Mouse (Mus musculus): ENCODE data around the gene Senp6. TPM values are rescaled to one million over a fixed set of nuclear protein-coding genes. Genes with fewer than 3 reads are reported as not detected.

Senp6 gene
- polyA plus RNA-seq, 1 experiment, result 128 TPM

DNA sequence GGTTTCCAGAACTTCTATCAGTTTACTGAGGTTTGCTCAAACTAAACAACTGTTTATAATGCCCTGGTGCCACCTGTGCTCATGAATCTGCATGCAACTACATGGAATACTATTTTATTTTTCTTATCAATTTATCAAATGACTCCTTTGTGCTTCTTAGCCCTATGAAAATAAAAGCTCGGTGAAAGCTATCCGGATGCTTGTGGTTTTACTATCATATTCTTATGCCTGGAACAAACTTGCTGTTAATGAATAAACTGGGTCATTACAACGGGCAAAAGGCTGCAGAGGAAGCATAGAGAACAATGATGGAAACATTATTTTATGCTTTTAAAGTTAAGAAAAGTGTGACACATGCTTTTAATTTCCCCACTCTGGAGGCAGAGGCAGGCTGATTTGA lies 3.3 kb downstream of the Senp6 start:
- TF ChIP-seq CTCF (IDR thresholded peaks at IDR 0.05; ENCODE audit: low read depth, low read length) (no peak), EP300 (IDR thresholded peaks at IDR 0.05; ENCODE audit: insufficient read depth, low read depth, low read length) (no peak), POLR2A (IDR thresholded peaks at IDR 0.05; ENCODE audit: insufficient read depth, low read length) (no peak)
- no peaks in the 10 kb centered on the region for H3K27me3 ChIP-seq (ENCODE audit: control insufficient read depth, insufficient read depth, low read length, poor library complexity, severe bottlenecking)
- peaks cover 9% of the 10 kb centered on the region for H3K9me3 ChIP-seq (replicated peaks; ENCODE audit: control insufficient read depth, insufficient read depth, low read length, poor library complexity, severe bottlenecking)
- H3K9ac ChIP-seq (ENCODE audit: low read depth, poor library complexity, severe bottlenecking), result no peak overlapping the region
- no peaks in the 10 kb centered on the region for H3K36me3 ChIP-seq (ENCODE audit: control insufficient read depth, insufficient read depth, low read length, poor library complexity, severe bottlenecking)
- H3K27ac ChIP-seq (ENCODE audit: insufficient read depth, low read length), result no peak overlapping the region
- no peak overlapping the region for H3K4me3 ChIP-seq (ENCODE audit: low read depth, low read length)
- no peaks in the 10 kb centered on the region for H3K4me1 ChIP-seq (ENCODE audit: control insufficient read depth, insufficient read depth, low read length)

GRCm38 (mm10) chr9:80071616-80072015 lies 4.9 kb downstream of the Senp6 start:
- H3K4me1 ChIP-seq (ENCODE audit: control insufficient read depth, insufficient read depth, low read length), result no peaks in the 10 kb centered on the region
- H3K4me3 ChIP-seq (ENCODE audit: low read depth, low read length), result no peak overlapping the region
- H3K9ac ChIP-seq (ENCODE audit: low read depth, poor library complexity, severe bottlenecking), result no peak overlapping the region
- no peaks in the 10 kb centered on the region for H3K9me3 ChIP-seq (replicated peaks; ENCODE audit: control insufficient read depth, insufficient read depth, low read length, poor library complexity, severe bottlenecking)
- H3K36me3 ChIP-seq (ENCODE audit: control insufficient read depth, insufficient read depth, low read length, poor library complexity, severe bottlenecking), result no peaks in the 10 kb centered on the region
- TF ChIP-seq POLR2A (IDR thresholded peaks at IDR 0.05; ENCODE audit: insufficient read depth, low read length), result no peak
- no peak for TF ChIP-seq CTCF (IDR thresholded peaks at IDR 0.05; ENCODE audit: low read depth, low read length)
- TF ChIP-seq EP300 (IDR thresholded peaks at IDR 0.05; ENCODE audit: insufficient read depth, low read depth, low read length), result no peak
- no peak overlapping the region for H3K27ac ChIP-seq (ENCODE audit: insufficient read depth, low read length)
- no peaks in the 10 kb centered on the region for H3K27me3 ChIP-seq (ENCODE audit: control insufficient read depth, insufficient read depth, low read length, poor library complexity, severe bottlenecking)

DNA sequence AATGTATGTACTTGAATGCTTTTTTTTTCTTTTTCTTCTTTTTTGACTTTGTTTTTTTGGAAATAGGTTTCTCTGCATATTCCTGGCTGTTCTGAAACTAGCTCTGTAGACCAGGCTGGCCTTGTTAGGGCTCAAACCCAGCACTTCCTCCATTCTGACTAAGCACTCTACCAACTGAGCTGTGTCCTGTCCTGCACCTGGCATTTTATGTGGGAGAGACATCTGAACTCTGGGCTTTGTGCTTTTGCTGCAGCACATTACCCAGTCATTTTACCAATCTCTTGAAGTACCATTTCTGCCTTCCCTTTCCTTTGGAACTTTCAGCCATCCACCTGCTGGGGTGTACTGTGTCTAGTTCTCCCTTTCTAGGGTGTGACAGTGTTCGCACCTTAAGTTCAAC lies 7.4 kb downstream of the Senp6 start:
- Histone ChIP-seq H3K27ac (ENCODE audit: insufficient read depth, low read length) (no peak overlapping the region), H3K9me3 (replicated peaks; ENCODE audit: control insufficient read depth, insufficient read depth, low read length, poor library complexity, severe bottlenecking) (no peaks in the 10 kb centered on the region), H3K36me3 (ENCODE audit: control insufficient read depth, insufficient read depth, low read length, poor library complexity, severe bottlenecking) (no peaks in the 10 kb centered on the region), H3K4me1 (ENCODE audit: control insufficient read depth, insufficient read depth, low read length) (no peaks in the 10 kb centered on the region), H3K27me3 (ENCODE audit: control insufficient read depth, insufficient read depth, low read length, poor library complexity, severe bottlenecking) (no peaks in the 10 kb centered on the region), H3K9ac (ENCODE audit: low read depth, poor library complexity, severe bottlenecking) (no peak overlapping the region), H3K4me3 (ENCODE audit: low read depth, low read length) (no peak overlapping the region)
- no peak for TF ChIP-seq EP300 (IDR thresholded peaks at IDR 0.05; ENCODE audit: insufficient read depth, low read depth, low read length)
- no peak for TF ChIP-seq CTCF (IDR thresholded peaks at IDR 0.05; ENCODE audit: low read depth, low read length)
- no peak for TF ChIP-seq POLR2A (IDR thresholded peaks at IDR 0.05; ENCODE audit: insufficient read depth, low read length)

DNA sequence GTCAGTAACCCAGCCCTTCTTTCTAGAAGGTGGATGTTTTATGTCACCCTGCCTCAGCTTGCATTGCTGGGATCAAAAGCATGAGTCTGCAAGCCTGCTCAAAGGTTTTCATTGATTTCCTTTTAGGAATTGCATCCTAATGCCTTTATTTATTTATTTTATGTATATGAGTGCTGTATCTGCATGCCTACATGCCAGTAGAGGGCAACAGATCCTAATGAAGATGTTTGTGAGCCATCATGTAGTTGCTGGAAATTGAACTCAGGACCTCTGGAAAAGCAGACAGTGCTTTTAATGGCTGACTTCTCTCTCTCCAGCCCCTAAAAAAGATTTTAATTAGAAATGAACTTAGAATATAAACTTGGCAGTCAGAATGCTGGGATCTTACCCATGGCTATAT lies 8.2 kb downstream of the Senp6 start:
- Histone ChIP-seq H3K9me3 (replicated peaks; ENCODE audit: control insufficient read depth, insufficient read depth, low read length, poor library complexity, severe bottlenecking) (no peaks in the 10 kb centered on the region), H3K36me3 (ENCODE audit: control insufficient read depth, insufficient read depth, low read length, poor library complexity, severe bottlenecking) (no peaks in the 10 kb centered on the region), H3K4me3 (ENCODE audit: low read depth, low read length) (no peak overlapping the region), H3K9ac (ENCODE audit: low read depth, poor library complexity, severe bottlenecking) (no peak overlapping the region), H3K27ac (ENCODE audit: insufficient read depth, low read length) (no peak overlapping the region), H3K4me1 (ENCODE audit: control insufficient read depth, insufficient read depth, low read length) (no peaks in the 10 kb centered on the region), H3K27me3 (ENCODE audit: control insufficient read depth, insufficient read depth, low read length, poor library complexity, severe bottlenecking) (no peaks in the 10 kb centered on the region)
- TF ChIP-seq POLR2A (IDR thresholded peaks at IDR 0.05; ENCODE audit: insufficient read depth, low read length) (no peak), EP300 (IDR thresholded peaks at IDR 0.05; ENCODE audit: insufficient read depth, low read depth, low read length) (no peak), CTCF (IDR thresholded peaks at IDR 0.05; ENCODE audit: low read depth, low read length) (no peak)

GRCm38 (mm10) chr9:80080941-80081340 lies 14.2 kb downstream of the Senp6 start:
- no peaks in the 10 kb centered on the region for H3K27me3 ChIP-seq (ENCODE audit: control insufficient read depth, insufficient read depth, low read length, poor library complexity, severe bottlenecking)
- no peak overlapping the region for H3K4me3 ChIP-seq (ENCODE audit: low read depth, low read length)
- peaks cover 2% of the 10 kb centered on the region for H3K4me1 ChIP-seq (ENCODE audit: control insufficient read depth, insufficient read depth, low read length)
- no peak overlapping the region for H3K9ac ChIP-seq (ENCODE audit: low read depth, poor library complexity, severe bottlenecking)
- H3K36me3 ChIP-seq (ENCODE audit: control insufficient read depth, insufficient read depth, low read length, poor library complexity, severe bottlenecking), result no peaks in the 10 kb centered on the region
- no peak overlapping the region for H3K27ac ChIP-seq (ENCODE audit: insufficient read depth, low read length)
- no peaks in the 10 kb centered on the region for H3K9me3 ChIP-seq (replicated peaks; ENCODE audit: control insufficient read depth, insufficient read depth, low read length, poor library complexity, severe bottlenecking)
- no peak for TF ChIP-seq POLR2A (IDR thresholded peaks at IDR 0.05; ENCODE audit: insufficient read depth, low read length)

DNA sequence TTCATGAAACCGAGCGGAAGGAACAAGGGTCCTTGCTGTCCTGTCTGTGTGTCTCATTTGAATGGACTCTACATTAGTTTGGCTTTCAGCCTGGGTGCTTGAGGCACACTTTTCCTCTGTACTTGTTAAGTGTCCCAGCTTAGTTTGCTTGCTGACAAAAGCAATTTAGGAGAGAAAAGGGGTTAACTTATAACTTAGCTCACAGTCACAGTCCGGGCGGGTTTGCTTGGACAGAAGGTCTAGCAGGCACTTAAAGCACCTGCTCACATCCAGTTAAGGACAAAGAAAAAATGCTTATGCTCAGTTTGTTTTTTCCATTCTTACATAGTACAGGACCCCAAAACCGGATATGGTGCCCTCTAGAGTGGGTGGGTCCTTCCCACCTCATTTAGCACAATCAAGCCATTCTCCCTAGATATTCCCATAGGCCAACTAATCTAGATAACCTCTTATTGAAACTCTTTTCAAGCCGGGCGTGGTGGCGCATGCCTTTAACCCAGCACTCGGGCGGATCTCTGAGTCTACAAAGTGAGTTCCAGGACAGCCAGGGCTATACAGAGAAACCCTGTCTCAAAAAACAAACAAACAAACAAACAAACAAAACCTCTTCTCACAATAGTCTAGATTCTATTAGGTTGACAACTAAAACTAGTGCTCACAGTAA lies 17.9 kb downstream of the Senp6 start:
- Histone ChIP-seq H3K9ac (ENCODE audit: low read depth, poor library complexity, severe bottlenecking) (no peak overlapping the region), H3K36me3 (ENCODE audit: control insufficient read depth, insufficient read depth, low read length, poor library complexity, severe bottlenecking) (no peaks in the 10 kb centered on the region), H3K9me3 (replicated peaks; ENCODE audit: control insufficient read depth, insufficient read depth, low read length, poor library complexity, severe bottlenecking) (no peaks in the 10 kb centered on the region), H3K4me3 (ENCODE audit: low read depth, low read length) (no peak overlapping the region), H3K27ac (ENCODE audit: insufficient read depth, low read length) (no peak overlapping the region), H3K27me3 (ENCODE audit: control insufficient read depth, insufficient read depth, low read length, poor library complexity, severe bottlenecking) (no peaks in the 10 kb centered on the region), H3K4me1 (ENCODE audit: control insufficient read depth, insufficient read depth, low read length) (peaks cover 2% of the 10 kb centered on the region)
- TF ChIP-seq EP300 (IDR thresholded peaks at IDR 0.05; ENCODE audit: insufficient read depth, low read depth, low read length) (no peak), POLR2A (IDR thresholded peaks at IDR 0.05; ENCODE audit: insufficient read depth, low read length) (no peak), CTCF (IDR thresholded peaks at IDR 0.05; ENCODE audit: low read depth, low read length) (no peak)
